Mouse (Mus musculus): ENCODE data around the gene Gabbr1. TPM values are rescaled to one million over a fixed set of nuclear protein-coding genes. Genes with fewer than 3 reads are reported as not detected.

Gene Gabbr1
- polyA plus RNA-seq, 1 experiment from 2014 or later: 90.1 TPM

GRCm38 (mm10) chr17:37083327-37083726 lies 37.6 kb downstream of the Gabbr1 start:
- Histone ChIP-seq H3K4me2 (no peak overlapping the region), H3K4me1 (peaks cover 14% of the 10 kb centered on the region), H3K9ac (replicated peaks) (no peak overlapping the region), H3K4me3 (replicated peaks) (no peak overlapping the region), H3K27ac (replicated peaks) (no peak overlapping the region), H3K36me3 (no peaks in the 10 kb centered on the region), H3K27me3 (replicated peaks) (no peaks in the 10 kb centered on the region), H3K9me3 (replicated peaks) (no peaks in the 10 kb centered on the region)
- ATAC-seq (ENCODE audit: low FRiP score): peak; percentile 51
- WGBS: 6% methylated on average over 8 of the region's 8 CpGs

GRCm38 (mm10) chr17:37084632-37085031 lies 38.9 kb downstream of the Gabbr1 start:
- Histone ChIP-seq H3K36me3 (no peaks in the 10 kb centered on the region), H3K4me3 (replicated peaks) (no peak overlapping the region), H3K27ac (replicated peaks) (no peak overlapping the region), H3K4me1 (peaks cover 7% of the 10 kb centered on the region; the same call in 1 of the 2 replicates), H3K4me2 (no peak overlapping the region), H3K9ac (replicated peaks) (no peak overlapping the region), H3K27me3 (replicated peaks) (no peaks in the 10 kb centered on the region), H3K9me3 (replicated peaks) (no peaks in the 10 kb centered on the region)
- ATAC-seq (ENCODE audit: low FRiP score): no peak
- 71% methylated on average over 5 of the region's 5 CpGs for WGBS

GRCm38 (mm10) chr17:37085545-37085944 lies 39.8 kb downstream of the Gabbr1 start:
- H3K4me1 ChIP-seq: no peaks in the 10 kb centered on the region
- H3K4me2 ChIP-seq: no peak overlapping the region
- ATAC-seq (ENCODE audit: low FRiP score): no peak
- no peaks in the 10 kb centered on the region for H3K9me3 ChIP-seq (replicated peaks)
- WGBS: 82% methylated on average over 10 of the region's 10 CpGs
- no peaks in the 10 kb centered on the region for H3K36me3 ChIP-seq
- H3K27ac ChIP-seq (replicated peaks): no peak overlapping the region
- no peak overlapping the region for H3K4me3 ChIP-seq (replicated peaks)
- no peaks in the 10 kb centered on the region for H3K27me3 ChIP-seq (replicated peaks)
- H3K9ac ChIP-seq (replicated peaks): no peak overlapping the region

GRCm38 (mm10) chr17:37088399-37088798 lies 42.6 kb downstream of the Gabbr1 start, which contains the start of gene Olfr90:
Gene Olfr90 (minus strand): TSS chr17:37088499.
- ATAC-seq (ENCODE audit: low FRiP score): no peak
- H3K27ac ChIP-seq (replicated peaks): no peak within 1 kb of the TSS
- no peaks in the 10 kb centered on the region for H3K9me3 ChIP-seq (replicated peaks)
- no peaks in the 10 kb centered on the region for H3K4me1 ChIP-seq
- H3K36me3 ChIP-seq: no peaks in the 10 kb centered on the region
- H3K4me3 ChIP-seq (replicated peaks): no peak within 1 kb of the TSS
- no peak within 1 kb of the TSS for H3K9ac ChIP-seq (replicated peaks)
- no peaks in the 10 kb centered on the region for H3K27me3 ChIP-seq (replicated peaks)
- no peak within 1 kb of the TSS for H3K4me2 ChIP-seq

- H3K4me3 ChIP-seq (replicated peaks): no peak overlapping the region
- no peak overlapping the region for H3K9ac ChIP-seq (replicated peaks)
- H3K27me3 ChIP-seq (replicated peaks): no peaks in the 10 kb centered on the region
- no peak overlapping the region for H3K27ac ChIP-seq (replicated peaks)
- no peaks in the 10 kb centered on the region for H3K36me3 ChIP-seq
- no peak for ATAC-seq (ENCODE audit: low FRiP score)
- H3K4me1 ChIP-seq: no peaks in the 10 kb centered on the region
- 83% methylated on average over 1 of the region's 1 CpGs for WGBS
- no peak overlapping the region for H3K4me2 ChIP-seq
- H3K9me3 ChIP-seq (replicated peaks): no peaks in the 10 kb centered on the region
These were observed 46.4 kb downstream of the Gabbr1 start for GRCm38 (mm10) chr17:37092198-37092597.

- ATAC-seq (ENCODE audit: low FRiP score): no peak
- H3K27ac ChIP-seq (replicated peaks): no peak overlapping the region
These were observed 47.5 kb downstream of the Gabbr1 start for GRCm38 (mm10) chr17:37093289-37093688.

GRCm38 (mm10) chr17:37098178-37098577 lies 52.4 kb downstream of the Gabbr1 start, which contains the start of gene Olfr91:
Gene Olfr91 (minus strand): TSS chr17:37098278.
- Histone ChIP-seq H3K9ac (replicated peaks) (no peak within 1 kb of the TSS), H3K9me3 (replicated peaks) (no peaks in the 10 kb centered on the region), H3K4me3 (replicated peaks) (no peak within 1 kb of the TSS), H3K4me2 (no peak within 1 kb of the TSS), H3K4me1 (no peaks in the 10 kb centered on the region), H3K36me3 (no peaks in the 10 kb centered on the region), H3K27ac (replicated peaks) (no peak within 1 kb of the TSS), H3K27me3 (replicated peaks) (no peaks in the 10 kb centered on the region)
- ATAC-seq (ENCODE audit: low FRiP score): no peak
- 91% methylated on average over 1 of the region's 1 CpGs for WGBS

More at GRCm38 (mm10) chr17:37093289-37093688, 47.5 kb downstream of the Gabbr1 start:
- WGBS: 80% methylated on average over 5 of the region's 5 CpGs
- no peaks in the 10 kb centered on the region for H3K27me3 ChIP-seq (replicated peaks)
- no peak overlapping the region for H3K4me2 ChIP-seq
- H3K4me3 ChIP-seq (replicated peaks): no peak overlapping the region
- H3K9me3 ChIP-seq (replicated peaks): no peaks in the 10 kb centered on the region
- H3K9ac ChIP-seq (replicated peaks): no peak overlapping the region
- H3K36me3 ChIP-seq: no peaks in the 10 kb centered on the region
- H3K4me1 ChIP-seq: no peaks in the 10 kb centered on the region

GRCm38 (mm10) chr17:37119988-37120387 lies 74.2 kb downstream of the Gabbr1 start, which contains the start of gene Olfr92:
Gene Olfr92 (minus strand): TSS chr17:37120088.
- Histone ChIP-seq H3K36me3 (no peaks in the 10 kb centered on the region), H3K27ac (replicated peaks) (no peak within 1 kb of the TSS), H3K4me2 (no peak within 1 kb of the TSS), H3K27me3 (replicated peaks) (no peaks in the 10 kb centered on the region), H3K4me1 (no peaks in the 10 kb centered on the region), H3K4me3 (replicated peaks) (no peak within 1 kb of the TSS), H3K9ac (replicated peaks) (no peak within 1 kb of the TSS), H3K9me3 (replicated peaks) (no peaks in the 10 kb centered on the region)
- ATAC-seq (ENCODE audit: low FRiP score): no peak
- 96% methylated on average over 2 of the region's 2 CpGs for WGBS

Other genes starting within 250 kb of the Gabbr1 start
- gene H2-M10.6, start 233.8 kb upstream of the Gabbr1 start, polyA plus RNA-seq (2015; fragmentation: Nextera tagmentation; extraction: Ambion mirVana): not detected in 2 replicates
- 51.2 and 52.0 TPM in 2 replicates for gene Trim26, start 208.8 kb upstream of the Gabbr1 start, polyA plus RNA-seq (2015; fragmentation: Nextera tagmentation; extraction: Ambion mirVana)
- gene Trim15, start 178.8 kb upstream of the Gabbr1 start, polyA plus RNA-seq (2015; fragmentation: Nextera tagmentation; extraction: Ambion mirVana): 0.73 and 0.82 TPM in 2 replicates
- gene Trim10, start 176.4 kb upstream of the Gabbr1 start, polyA plus RNA-seq (2015; fragmentation: Nextera tagmentation; extraction: Ambion mirVana): 1.4 and 1.9 TPM in 2 replicates
- gene Trim40, start 155.8 kb upstream of the Gabbr1 start, polyA plus RNA-seq (2015; fragmentation: Nextera tagmentation; extraction: Ambion mirVana): not detected in 2 replicates
- gene Trim31, start 147.8 kb upstream of the Gabbr1 start, polyA plus RNA-seq (2015; fragmentation: Nextera tagmentation; extraction: Ambion mirVana): 2.2 TPM in 1 of 2 replicates, not detected in the other
- gene Rnf39, start 103.0 kb upstream of the Gabbr1 start, polyA plus RNA-seq (2015; fragmentation: Nextera tagmentation; extraction: Ambion mirVana): 1.9 and 2.0 TPM in 2 replicates
- 155 and 168 TPM in 2 replicates for gene Ppp1r11, start 94.2 kb upstream of the Gabbr1 start, polyA plus RNA-seq (2015; fragmentation: Nextera tagmentation; extraction: Ambion mirVana)
- 59.2 and 62.9 TPM in 2 replicates for gene Znrd1, start 87.4 kb upstream of the Gabbr1 start, polyA plus RNA-seq (2015; fragmentation: Nextera tagmentation; extraction: Ambion mirVana)
- gene Znrd1as, start 87.4 kb upstream of the Gabbr1 start, polyA plus RNA-seq (2015; fragmentation: Nextera tagmentation; extraction: Ambion mirVana): 5.5 and 5.8 TPM in 2 replicates
- 0.27 TPM in 1 of 2 replicates, not detected in the other for gene 2410137M14Rik, start 64.7 kb upstream of the Gabbr1 start, polyA plus RNA-seq (2015; fragmentation: Nextera tagmentation; extraction: Ambion mirVana)
- gene H2-M5, start 56.4 kb upstream of the Gabbr1 start, polyA plus RNA-seq (2015; fragmentation: Nextera tagmentation; extraction: Ambion mirVana): 2.5 and 2.7 TPM in 2 replicates
- 200 and 252 TPM in 2 replicates for gene Zfp57, start 44.8 kb upstream of the Gabbr1 start, polyA plus RNA-seq (2015; fragmentation: Nextera tagmentation; extraction: Ambion mirVana)
- gene Mog, start 22.6 kb upstream of the Gabbr1 start, polyA plus RNA-seq (2015; fragmentation: Nextera tagmentation; extraction: Ambion mirVana): 1.5 and 2.0 TPM in 2 replicates
- gene Olfr90, start 42.5 kb downstream of the Gabbr1 start, polyA plus RNA-seq (2015; fragmentation: Nextera tagmentation; extraction: Ambion mirVana): 0.06 TPM in 1 of 2 replicates, not detected in the other
- not detected in 2 replicates for gene Olfr91, start 52.3 kb downstream of the Gabbr1 start, polyA plus RNA-seq (2015; fragmentation: Nextera tagmentation; extraction: Ambion mirVana)
- not detected in 2 replicates for gene Olfr92, start 74.1 kb downstream of the Gabbr1 start, polyA plus RNA-seq (2015; fragmentation: Nextera tagmentation; extraction: Ambion mirVana)
- not detected in 2 replicates for gene Olfr93, start 115.5 kb downstream of the Gabbr1 start, polyA plus RNA-seq (2015; fragmentation: Nextera tagmentation; extraction: Ambion mirVana)
- gene Ubd, start 147.9 kb downstream of the Gabbr1 start, polyA plus RNA-seq (2015; fragmentation: Nextera tagmentation; extraction: Ambion mirVana): 3.8 TPM in 1 of 2 replicates, not detected in the other
- gene Olfr94, start 155.0 kb downstream of the Gabbr1 start, polyA plus RNA-seq (2015; fragmentation: Nextera tagmentation; extraction: Ambion mirVana): 0.14 and 0.19 TPM in 2 replicates
- 0.04 TPM in 1 of 2 replicates, not detected in the other for gene Olfr95, start 167.2 kb downstream of the Gabbr1 start, polyA plus RNA-seq (2015; fragmentation: Nextera tagmentation; extraction: Ambion mirVana)
- gene Olfr96, start 174.2 kb downstream of the Gabbr1 start, polyA plus RNA-seq (2015; fragmentation: Nextera tagmentation; extraction: Ambion mirVana): not detected in 2 replicates
- gene Olfr97, start 191.4 kb downstream of the Gabbr1 start, polyA plus RNA-seq (2015; fragmentation: Nextera tagmentation; extraction: Ambion mirVana): not detected in 2 replicates
- gene Olfr98, start 217.8 kb downstream of the Gabbr1 start, polyA plus RNA-seq (2015; fragmentation: Nextera tagmentation; extraction: Ambion mirVana): not detected in 2 replicates
- gene H2-M3, start 224.3 kb downstream of the Gabbr1 start, polyA plus RNA-seq (2015; fragmentation: Nextera tagmentation; extraction: Ambion mirVana): 1.7 and 3.2 TPM in 2 replicates
- gene Olfr99, start 237.5 kb downstream of the Gabbr1 start, polyA plus RNA-seq (2015; fragmentation: Nextera tagmentation; extraction: Ambion mirVana): not detected in 2 replicates